Mouse (Mus musculus) stomach, postnatal 0 days (tissue): ENCODE measurements around the gene Oxsr1.

Experiments
- CTCF ChIP-seq: IDR thresholded peaks from 2 replicates; pipeline ENCODE4 v1.5.1; 2016; ENCODE audit warnings: antibody characterized with exemption, low read depth, mild to moderate bottlenecking, moderate library complexity
- EP300 ChIP-seq: optimal IDR thresholded peaks from 2 replicates; pipeline ENCODE3; 2016; ENCODE audit warnings: antibody characterized with exemption

DNA sequence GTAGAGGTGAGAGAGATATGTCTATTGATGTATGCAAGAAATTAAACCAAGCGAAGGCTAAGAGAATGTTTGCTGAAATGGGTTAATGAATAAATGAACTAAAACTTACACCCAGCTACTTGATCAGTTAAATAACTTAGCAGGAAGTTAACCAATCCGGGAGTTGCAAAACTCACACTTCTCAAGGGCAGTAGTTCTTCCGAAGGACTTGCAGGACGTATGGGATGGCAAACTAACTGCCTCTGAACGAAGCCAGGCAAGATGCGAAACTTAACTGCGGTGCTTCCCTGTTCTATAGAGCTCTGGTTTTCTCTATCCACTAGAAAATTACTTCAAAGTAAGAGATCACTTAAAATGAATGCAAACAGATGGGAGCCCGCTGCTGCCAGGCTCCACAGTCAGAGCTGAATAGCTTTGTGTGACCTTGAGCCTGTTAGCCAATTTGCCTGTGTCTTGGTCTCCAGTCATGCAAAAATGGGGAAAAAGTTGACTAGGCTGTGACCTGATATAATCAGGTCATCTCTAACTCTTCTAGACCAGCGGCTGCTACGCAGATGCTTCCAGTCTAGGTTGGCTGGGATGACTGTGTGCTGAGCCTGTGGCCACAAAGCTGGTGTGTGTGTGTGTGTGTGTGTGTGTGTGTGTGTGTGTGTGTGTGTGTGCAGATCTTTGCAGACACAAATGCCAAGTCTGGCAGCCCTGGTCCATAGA is 122.9 kb downstream of the Oxsr1 start:
- no peak for TF ChIP-seq CTCF
- TF ChIP-seq EP300 = no peak
